Mouse (Mus musculus): ENCODE measurements around the gene Tcp1. TPM values are rescaled to one million over a fixed set of nuclear protein-coding genes. Genes with fewer than 3 reads are reported as not detected.

Tcp1 gene
- polyA plus RNA-seq, 1 experiment from 2014 or later = 549 TPM

Other genes starting within 250 kb of the Tcp1 start
- 0.10 TPM in 1 of 2 replicates, not detected in the other for gene Slc22a1, start 239.9 kb upstream of the Tcp1 start, polyA plus RNA-seq (2014; fragmentation: Nextera tagmentation; extraction: Ambion mirVana)
- gene Igf2r, start 146.0 kb upstream of the Tcp1 start, polyA plus RNA-seq (2014; fragmentation: Nextera tagmentation; extraction: Ambion mirVana) = 41.8 and 43.7 TPM in 2 replicates
- gene Mas1, start 47.6 kb upstream of the Tcp1 start, polyA plus RNA-seq (2014; fragmentation: Nextera tagmentation; extraction: Ambion mirVana) = 0.25 and 0.36 TPM in 2 replicates
- not detected in 2 replicates for gene Mrgprh, start 39.7 kb upstream of the Tcp1 start, polyA plus RNA-seq (2014; fragmentation: Nextera tagmentation; extraction: Ambion mirVana)
- gene Pnldc1, start 5.5 kb upstream of the Tcp1 start, polyA plus RNA-seq (2014; fragmentation: Nextera tagmentation; extraction: Ambion mirVana) = 1.8 and 1.9 TPM in 2 replicates
- gene Mrpl18, start 644 bp downstream of the Tcp1 start, polyA plus RNA-seq (2014; fragmentation: Nextera tagmentation; extraction: Ambion mirVana) = 256 and 263 TPM in 2 replicates
- 0.62 and 1.1 TPM in 2 replicates for gene Acat3, start 24.9 kb downstream of the Tcp1 start, polyA plus RNA-seq (2014; fragmentation: Nextera tagmentation; extraction: Ambion mirVana)
- gene Acat2, start 45.0 kb downstream of the Tcp1 start, polyA plus RNA-seq (2014; fragmentation: Nextera tagmentation; extraction: Ambion mirVana) = 113 and 126 TPM in 2 replicates
- gene Wtap, start 78.5 kb downstream of the Tcp1 start, polyA plus RNA-seq (2014; fragmentation: Nextera tagmentation; extraction: Ambion mirVana) = 99.4 and 101 TPM in 2 replicates
- 193 and 213 TPM in 2 replicates for gene Sod2, start 91.1 kb downstream of the Tcp1 start, polyA plus RNA-seq (2014; fragmentation: Nextera tagmentation; extraction: Ambion mirVana)
- not detected in 2 replicates for gene Gpr31b, start 136.6 kb downstream of the Tcp1 start, polyA plus RNA-seq (2014; fragmentation: Nextera tagmentation; extraction: Ambion mirVana)
- not detected in 2 replicates for gene Tcp10b, start 145.4 kb downstream of the Tcp1 start, polyA plus RNA-seq (2014; fragmentation: Nextera tagmentation; extraction: Ambion mirVana)
- gene Unc93a, start 216.1 kb downstream of the Tcp1 start, polyA plus RNA-seq (2014; fragmentation: Nextera tagmentation; extraction: Ambion mirVana) = not detected in 2 replicates